Mouse (Mus musculus): ENCODE data around the gene Gopc. TPM values are rescaled to one million over a fixed set of nuclear protein-coding genes. Genes with fewer than 3 reads are reported as not detected.

Gene Gopc
- polyA plus RNA-seq (2015; fragmentation: Nextera tagmentation; extraction: Ambion mirVana), result 21.4 and 22.2 TPM in 2 replicates

DNA sequence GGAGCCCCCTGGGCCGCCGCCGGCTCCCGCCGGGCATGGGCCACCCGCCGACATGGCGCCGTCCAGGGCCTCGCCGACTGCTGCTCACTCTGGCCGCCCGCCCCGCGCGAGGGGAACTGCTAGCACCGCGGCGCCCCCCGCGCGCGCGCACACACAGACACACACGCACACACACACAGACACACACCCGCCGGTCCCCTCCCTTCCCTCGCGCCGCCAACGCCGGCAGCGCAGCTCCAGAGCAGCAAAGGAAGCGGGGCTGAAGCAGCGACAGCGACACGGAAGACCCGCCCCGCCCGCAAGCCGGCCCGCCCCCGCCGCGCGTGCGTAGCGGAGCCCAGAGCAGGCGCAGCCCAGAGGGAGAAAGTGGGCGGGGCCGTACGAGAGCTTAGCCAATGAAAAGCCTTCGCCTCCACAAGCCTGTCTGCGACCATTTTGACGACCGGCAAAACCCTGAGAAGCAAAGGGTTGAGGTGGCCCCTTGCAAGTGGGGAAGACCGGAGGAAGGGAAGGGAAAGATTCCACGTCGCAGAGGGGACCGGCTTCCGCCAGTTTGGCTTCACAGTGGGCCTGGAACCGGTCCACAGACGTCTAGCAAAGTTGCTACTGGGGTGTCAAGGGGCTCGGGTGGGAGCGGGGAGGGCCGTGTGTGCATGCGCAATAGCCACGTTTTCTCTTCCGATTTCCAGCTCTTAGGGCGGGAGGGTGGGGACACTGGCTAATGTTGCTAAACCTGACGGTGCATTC is at the start of gene Gopc:
Gene Gopc (minus strand): TSS at position 280 of the 747 bp plus-strand sequence.
- peak within 1 kb of the TSS; percentile 89 for H3K4me2 ChIP-seq (replicated peaks; ENCODE audit: low read depth, low read length)
- no peaks in the 10 kb centered on the region for H3K27me3 ChIP-seq (ENCODE audit: insufficient read depth, low read length)
- H3K4me1 ChIP-seq (ENCODE audit: insufficient read depth, low read length), result peaks cover 22% of the 10 kb centered on the region
- H3K27ac ChIP-seq (ENCODE audit: low read length), result peak within 1 kb of the TSS; percentile 99
- WGBS, result under 1% methylated on average over 57 of the region's 71 CpGs
- H3K9me3 ChIP-seq (ENCODE audit: low read length), result no peaks in the 10 kb centered on the region
- ATAC-seq (ENCODE audit: low FRiP score, low TSS enrichment), result peak; percentile 98
- H3K9ac ChIP-seq (replicated peaks; ENCODE audit: low read length), result peak within 1 kb of the TSS; percentile 94
- H3K4me3 ChIP-seq (ENCODE audit: low read length), result peak within 1 kb of the TSS; percentile 90
- H3K36me3 ChIP-seq (ENCODE audit: insufficient read depth, low read length), result no peaks in the 10 kb centered on the region

DNA sequence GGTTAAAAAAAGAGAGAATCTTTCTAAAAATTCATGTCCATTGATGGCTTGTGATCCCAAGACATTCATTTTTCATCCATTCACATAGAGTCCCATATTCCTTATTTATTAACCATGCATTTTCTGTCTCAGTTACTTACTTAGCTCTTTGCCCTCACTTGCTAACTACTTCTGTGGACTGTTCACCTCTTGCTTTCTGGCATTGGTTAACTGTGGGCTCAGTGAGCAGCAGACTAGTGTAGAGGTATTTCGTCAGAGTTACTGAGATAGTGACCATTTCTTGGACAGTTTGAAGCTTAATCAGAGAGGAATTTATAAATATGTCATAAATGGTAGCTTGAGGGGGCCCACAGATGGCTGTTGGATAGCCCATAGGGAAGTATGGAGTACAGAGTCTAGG is 49.0 kb upstream of the Gopc start:
- Histone ChIP-seq H3K27ac (ENCODE audit: low read length) (no peak overlapping the region), H3K9ac (replicated peaks; ENCODE audit: low read length) (no peak overlapping the region), H3K4me1 (ENCODE audit: insufficient read depth, low read length) (peaks cover 3% of the 10 kb centered on the region; the same call in 1 of the 2 replicates), H3K4me3 (ENCODE audit: low read length) (no peak overlapping the region), H3K36me3 (ENCODE audit: insufficient read depth, low read length) (peaks cover 41% of the 10 kb centered on the region), H3K9me3 (ENCODE audit: low read length) (no peaks in the 10 kb centered on the region), H3K27me3 (ENCODE audit: insufficient read depth, low read length) (no peaks in the 10 kb centered on the region), H3K4me2 (replicated peaks; ENCODE audit: low read depth, low read length) (no peak overlapping the region)
- ATAC-seq (ENCODE audit: low FRiP score, low TSS enrichment), result no peak
- WGBS, result 88% methylated on average over 1 of the region's 1 CpGs

- no peak for ATAC-seq (ENCODE audit: low FRiP score, low TSS enrichment)
- Histone ChIP-seq H3K9me3 (ENCODE audit: low read length) (no peaks in the 10 kb centered on the region), H3K9ac (replicated peaks; ENCODE audit: low read length) (no peak overlapping the region), H3K27me3 (ENCODE audit: insufficient read depth, low read length) (no peaks in the 10 kb centered on the region), H3K4me3 (ENCODE audit: low read length) (no peak overlapping the region), H3K27ac (ENCODE audit: low read length) (no peak overlapping the region), H3K36me3 (ENCODE audit: insufficient read depth, low read length) (peaks cover 21% of the 10 kb centered on the region), H3K4me2 (replicated peaks; ENCODE audit: low read depth, low read length) (no peak overlapping the region), H3K4me1 (ENCODE audit: insufficient read depth, low read length) (peaks cover 8% of the 10 kb centered on the region; the same call in 1 of the 2 replicates)
- 44% methylated on average over 2 of the region's 2 CpGs for WGBS
Measured at GRCm38 (mm10) chr10:52427634-52428415, 45.9 kb upstream of the Gopc start.

DNA sequence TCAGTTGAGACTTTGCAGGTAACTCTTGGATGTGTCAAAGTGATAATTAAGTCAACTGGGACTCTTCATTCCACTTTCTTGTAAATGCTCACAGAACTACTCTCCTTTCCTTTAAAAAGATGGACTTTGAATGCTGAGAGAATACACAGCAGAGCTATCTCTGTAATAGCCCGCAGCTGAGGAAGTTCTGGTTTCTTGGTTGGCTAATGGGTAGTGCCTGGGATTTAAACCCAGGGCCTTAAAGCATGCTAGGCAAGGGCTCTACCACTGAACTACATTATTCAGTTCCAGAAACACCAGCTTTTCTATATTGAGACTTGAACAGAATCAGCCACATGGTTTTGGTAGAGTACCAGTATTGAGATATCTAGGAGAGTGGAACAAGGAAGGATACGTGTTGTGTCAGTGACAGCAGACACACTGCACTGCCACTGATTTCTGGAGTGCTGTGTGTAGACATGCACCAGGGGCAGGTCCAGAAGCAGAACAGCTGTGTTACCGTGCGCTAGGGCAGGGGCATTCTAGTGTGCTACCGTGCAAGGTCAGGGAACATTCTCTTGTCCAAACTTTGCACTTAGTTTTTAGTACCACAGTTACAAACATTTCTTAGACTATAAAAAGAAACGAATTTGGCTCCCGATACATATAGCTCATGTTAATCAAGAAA is 44.5 kb upstream of the Gopc start:
- Histone ChIP-seq H3K9ac (replicated peaks; ENCODE audit: low read length) (no peak overlapping the region), H3K27ac (ENCODE audit: low read length) (no peak overlapping the region), H3K4me2 (replicated peaks; ENCODE audit: low read depth, low read length) (no peak overlapping the region), H3K36me3 (ENCODE audit: insufficient read depth, low read length) (peaks cover 13% of the 10 kb centered on the region; the same call in 1 of the 2 replicates), H3K4me1 (ENCODE audit: insufficient read depth, low read length) (peaks cover 8% of the 10 kb centered on the region; the same call in 1 of the 2 replicates), H3K4me3 (ENCODE audit: low read length) (no peak overlapping the region), H3K27me3 (ENCODE audit: insufficient read depth, low read length) (no peaks in the 10 kb centered on the region), H3K9me3 (ENCODE audit: low read length) (no peaks in the 10 kb centered on the region)
- no peak for ATAC-seq (ENCODE audit: low FRiP score, low TSS enrichment)
- 70% methylated on average over 7 of the region's 7 CpGs for WGBS

DNA sequence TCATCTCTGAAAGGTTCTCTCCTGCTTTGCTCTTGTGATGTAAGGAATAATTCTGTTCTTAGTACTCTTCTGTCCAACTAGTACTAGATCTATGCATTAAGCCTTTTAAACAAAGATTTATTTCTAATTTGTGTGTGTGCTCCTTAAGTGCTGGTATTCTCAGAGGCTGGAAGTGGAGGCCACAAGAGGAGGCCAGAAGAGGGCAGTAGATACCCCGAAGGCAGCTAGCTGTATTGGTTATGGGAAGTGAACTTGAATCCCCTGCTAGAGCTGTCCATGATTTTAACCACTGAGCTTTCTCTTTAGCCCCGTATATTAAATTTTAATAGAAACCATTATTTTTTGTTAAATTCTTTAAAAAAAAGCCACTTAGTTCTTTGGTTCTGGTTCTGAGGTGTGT is 41.2 kb upstream of the Gopc start:
- Histone ChIP-seq H3K9ac (replicated peaks; ENCODE audit: low read length) (no peak overlapping the region), H3K9me3 (ENCODE audit: low read length) (no peaks in the 10 kb centered on the region), H3K4me2 (replicated peaks; ENCODE audit: low read depth, low read length) (no peak overlapping the region), H3K27ac (ENCODE audit: low read length) (no peak overlapping the region), H3K36me3 (ENCODE audit: insufficient read depth, low read length) (0 out of 2 replicates have a peak, but pooled peaks cover 3% of the 10 kb centered on the region), H3K4me3 (ENCODE audit: low read length) (no peak overlapping the region), H3K4me1 (ENCODE audit: insufficient read depth, low read length) (peaks cover 32% of the 10 kb centered on the region), H3K27me3 (ENCODE audit: insufficient read depth, low read length) (no peaks in the 10 kb centered on the region)
- no peak for ATAC-seq (ENCODE audit: low FRiP score, low TSS enrichment)
- 90% methylated on average over 2 of the region's 2 CpGs for WGBS

DNA sequence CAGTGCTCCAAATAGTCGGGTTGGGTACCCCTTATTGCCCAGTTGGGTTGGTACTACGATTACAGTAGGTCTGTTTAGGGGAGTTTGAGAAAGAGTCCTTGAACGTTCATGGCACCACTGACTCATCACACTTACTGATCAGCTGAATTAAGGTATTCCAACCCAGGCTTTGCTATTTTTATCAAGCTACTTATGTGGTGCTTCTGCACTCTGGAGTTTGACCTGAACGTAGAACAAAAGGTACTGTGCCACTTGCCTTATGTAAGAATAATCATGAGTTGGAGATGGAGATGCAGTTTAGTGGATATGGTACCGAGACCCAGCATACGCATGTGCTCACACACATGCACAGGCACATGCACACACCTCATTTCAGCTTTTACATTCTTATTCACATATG is 39.8 kb upstream of the Gopc start:
- no peak for ATAC-seq (ENCODE audit: low FRiP score, low TSS enrichment)
- peaks cover 34% of the 10 kb centered on the region for H3K4me1 ChIP-seq (ENCODE audit: insufficient read depth, low read length)
- WGBS, result 86% methylated on average over 6 of the region's 6 CpGs
- H3K27me3 ChIP-seq (ENCODE audit: insufficient read depth, low read length), result no peaks in the 10 kb centered on the region
- 0 out of 2 replicates have a peak, but pooled peaks cover 3% of the 10 kb centered on the region for H3K36me3 ChIP-seq (ENCODE audit: insufficient read depth, low read length)
- no peaks in the 10 kb centered on the region for H3K9me3 ChIP-seq (ENCODE audit: low read length)
- no peak overlapping the region for H3K27ac ChIP-seq (ENCODE audit: low read length)
- no peak overlapping the region for H3K9ac ChIP-seq (replicated peaks; ENCODE audit: low read length)
- no peak overlapping the region for H3K4me3 ChIP-seq (ENCODE audit: low read length)
- no peak overlapping the region for H3K4me2 ChIP-seq (replicated peaks; ENCODE audit: low read depth, low read length)

GRCm38 (mm10) chr10:52420526-52420925 is 38.6 kb upstream of the Gopc start:
- no peak for ATAC-seq (ENCODE audit: low FRiP score, low TSS enrichment)
- Histone ChIP-seq H3K27me3 (ENCODE audit: insufficient read depth, low read length) (no peaks in the 10 kb centered on the region), H3K9ac (replicated peaks; ENCODE audit: low read length) (no peak overlapping the region), H3K9me3 (ENCODE audit: low read length) (no peaks in the 10 kb centered on the region), H3K4me3 (ENCODE audit: low read length) (no peak overlapping the region), H3K4me1 (ENCODE audit: insufficient read depth, low read length) (peaks cover 34% of the 10 kb centered on the region), H3K4me2 (replicated peaks; ENCODE audit: low read depth, low read length) (no peak overlapping the region), H3K36me3 (ENCODE audit: insufficient read depth, low read length) (0 out of 2 replicates have a peak, but pooled peaks cover 3% of the 10 kb centered on the region), H3K27ac (ENCODE audit: low read length) (no peak overlapping the region)
- WGBS, result 98% methylated on average over 1 of the region's 1 CpGs

DNA sequence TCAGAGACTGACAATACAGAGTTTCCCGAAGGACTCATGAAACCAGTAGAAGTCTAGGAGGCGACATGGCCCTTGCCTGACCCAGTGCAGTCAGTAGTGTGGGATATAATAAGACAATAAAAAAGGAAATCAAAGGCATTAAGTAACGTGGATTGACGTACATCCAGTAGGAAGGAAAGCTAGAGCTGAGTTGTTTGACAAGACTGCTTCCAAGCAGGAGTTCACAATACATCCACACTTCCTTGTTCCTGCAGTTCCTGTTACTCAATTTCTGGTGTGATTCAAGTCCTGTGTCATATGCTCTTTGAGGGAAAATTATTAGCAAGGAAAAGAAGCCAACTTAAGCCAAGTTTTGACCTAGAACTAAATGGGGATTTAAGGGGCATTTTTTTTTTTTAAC is 37.5 kb upstream of the Gopc start:
- Histone ChIP-seq H3K4me2 (replicated peaks; ENCODE audit: low read depth, low read length) (peak overlapping the region; percentile 78), H3K27me3 (ENCODE audit: insufficient read depth, low read length) (no peaks in the 10 kb centered on the region), H3K4me3 (ENCODE audit: low read length) (peak overlapping the region; percentile 100), H3K4me1 (ENCODE audit: insufficient read depth, low read length) (peaks cover 34% of the 10 kb centered on the region), H3K9ac (replicated peaks; ENCODE audit: low read length) (peak overlapping the region; percentile 98), H3K36me3 (ENCODE audit: insufficient read depth, low read length) (0 out of 2 replicates have a peak, but pooled peaks cover 3% of the 10 kb centered on the region), H3K9me3 (ENCODE audit: low read length) (no peaks in the 10 kb centered on the region), H3K27ac (ENCODE audit: low read length) (peak overlapping the region; percentile 14; the same call in 1 of the 2 replicates)
- no peak for ATAC-seq (ENCODE audit: low FRiP score, low TSS enrichment)
- 66% methylated on average over 4 of the region's 4 CpGs for WGBS

DNA sequence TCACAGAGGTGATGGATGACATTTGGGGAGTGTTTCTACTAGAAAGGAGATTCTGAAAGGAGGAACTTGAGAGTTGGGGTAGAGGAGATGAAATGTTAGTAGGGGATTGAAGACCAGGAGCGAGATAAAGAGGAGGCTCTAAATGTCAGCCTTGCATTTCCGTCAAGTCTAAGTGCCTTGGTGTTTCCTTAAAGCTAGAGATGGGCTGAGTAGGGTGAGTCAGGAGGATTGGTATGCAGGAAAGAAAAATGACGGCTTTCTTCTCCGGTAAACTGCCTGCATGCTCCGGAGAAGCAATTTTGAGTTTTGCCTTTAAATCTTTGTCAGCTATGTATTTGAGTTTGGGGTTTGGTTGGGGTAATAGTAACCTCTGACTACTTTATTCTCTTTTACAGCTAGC is 37.0 kb upstream of the Gopc start:
- Histone ChIP-seq H3K4me3 (ENCODE audit: low read length) (peak overlapping the region; percentile 100), H3K4me2 (replicated peaks; ENCODE audit: low read depth, low read length) (peak overlapping the region; percentile 78), H3K36me3 (ENCODE audit: insufficient read depth, low read length) (0 out of 2 replicates have a peak, but pooled peaks cover 3% of the 10 kb centered on the region), H3K4me1 (ENCODE audit: insufficient read depth, low read length) (peaks cover 31% of the 10 kb centered on the region), H3K27ac (ENCODE audit: low read length) (peak overlapping the region; percentile 14; the same call in 1 of the 2 replicates), H3K27me3 (ENCODE audit: insufficient read depth, low read length) (no peaks in the 10 kb centered on the region), H3K9me3 (ENCODE audit: low read length) (no peaks in the 10 kb centered on the region), H3K9ac (replicated peaks; ENCODE audit: low read length) (peak overlapping the region; percentile 98)
- WGBS, result 38% methylated on average over 5 of the region's 5 CpGs
- ATAC-seq (ENCODE audit: low FRiP score, low TSS enrichment), result no peak

All from kidney, embryonic 16.5 days (tissue).